Mouse (Mus musculus): ENCODE results near the gene Frmpd2. TPM values are rescaled to one million over a fixed set of nuclear protein-coding genes. Genes with fewer than 3 reads are reported as not detected.

The Frmpd2 gene
- polyA plus RNA-seq, 1 experiment from 2014 or later: 0.06 TPM

- no peak overlapping the region for H3K27ac ChIP-seq (replicated peaks)
These were observed 77.2 kb downstream of the Frmpd2 start for GRCm38 (mm10) chr14:33548650-33549049.

GRCm38 (mm10) chr14:33549856-33550255 is 78.4 kb downstream of the Frmpd2 start:
- Histone ChIP-seq H3K27me3 (no peaks in the 10 kb centered on the region), H3K4me2 (no peak overlapping the region), H3K4me3 (no peak overlapping the region), H3K9ac (no peak overlapping the region), H3K36me3 (no peaks in the 10 kb centered on the region), H3K27ac (replicated peaks) (peak overlapping the region; percentile 56), H3K4me1 (replicated peaks) (peaks cover 16% of the 10 kb centered on the region), H3K9me3 (no peaks in the 10 kb centered on the region)
- peak; percentile 89; the same call in 1 of the 2 replicates for ATAC-seq (ENCODE audit: low FRiP score, low read depth)
- WGBS: 28% methylated on average over 6 of the region's 6 CpGs

More at GRCm38 (mm10) chr14:33548650-33549049, 77.2 kb downstream of the Frmpd2 start:
- Histone ChIP-seq H3K36me3 (no peaks in the 10 kb centered on the region), H3K9me3 (no peaks in the 10 kb centered on the region), H3K4me2 (no peak overlapping the region), H3K4me1 (replicated peaks) (peaks cover 16% of the 10 kb centered on the region), H3K9ac (no peak overlapping the region), H3K4me3 (no peak overlapping the region), H3K27me3 (no peaks in the 10 kb centered on the region)
- WGBS: 74% methylated on average over 3 of the region's 3 CpGs
- no peak for ATAC-seq (ENCODE audit: low FRiP score, low read depth)

GRCm38 (mm10) chr14:33570737-33571136 is 99.2 kb downstream of the Frmpd2 start:
- Histone ChIP-seq H3K9me3 (no peaks in the 10 kb centered on the region), H3K27me3 (no peaks in the 10 kb centered on the region), H3K36me3 (no peaks in the 10 kb centered on the region), H3K4me3 (no peak overlapping the region), H3K9ac (no peak overlapping the region), H3K4me2 (no peak overlapping the region), H3K4me1 (replicated peaks) (peaks cover 6% of the 10 kb centered on the region; the same call in 1 of the 2 replicates), H3K27ac (replicated peaks) (no peak overlapping the region)
- WGBS: 20% methylated on average over 6 of the region's 6 CpGs
- ATAC-seq (ENCODE audit: low FRiP score, low read depth): no peak

- no peak overlapping the region for H3K9ac ChIP-seq
- H3K4me2 ChIP-seq: no peak overlapping the region
- no peak for ATAC-seq (ENCODE audit: low FRiP score, low read depth)
- 72% methylated on average over 3 of the region's 3 CpGs for WGBS
- H3K27ac ChIP-seq (replicated peaks): no peak overlapping the region
- peaks cover 6% of the 10 kb centered on the region; the same call in 1 of the 2 replicates for H3K4me1 ChIP-seq (replicated peaks)
- H3K36me3 ChIP-seq: no peaks in the 10 kb centered on the region
- H3K27me3 ChIP-seq: no peaks in the 10 kb centered on the region
- no peak overlapping the region for H3K4me3 ChIP-seq
- H3K9me3 ChIP-seq: no peaks in the 10 kb centered on the region
These were observed 102.1 kb downstream of the Frmpd2 start for GRCm38 (mm10) chr14:33573643-33574042.

GRCm38 (mm10) chr14:33579771-33580484 is 108.4 kb downstream of the Frmpd2 start:
- Histone ChIP-seq H3K4me3 (no peak overlapping the region), H3K27ac (replicated peaks) (no peak overlapping the region), H3K9ac (no peak overlapping the region), H3K36me3 (no peaks in the 10 kb centered on the region), H3K4me2 (no peak overlapping the region), H3K27me3 (no peaks in the 10 kb centered on the region), H3K9me3 (no peaks in the 10 kb centered on the region), H3K4me1 (replicated peaks) (no peaks in the 10 kb centered on the region)
- WGBS: 61% methylated on average over 7 of the region's 7 CpGs
- ATAC-seq (ENCODE audit: low FRiP score, low read depth): no peak

- no peak within 1 kb of the TSS for H3K4me2 ChIP-seq
- no peaks in the 10 kb centered on the region for H3K36me3 ChIP-seq
- H3K27ac ChIP-seq (replicated peaks): no peak within 1 kb of the TSS
- H3K9me3 ChIP-seq: no peaks in the 10 kb centered on the region
- 70% methylated on average over 14 of the region's 14 CpGs for WGBS
- ATAC-seq (ENCODE audit: low FRiP score, low read depth): no peak
- no peak within 1 kb of the TSS for H3K9ac ChIP-seq
- H3K4me1 ChIP-seq (replicated peaks): no peaks in the 10 kb centered on the region
- no peaks in the 10 kb centered on the region for H3K27me3 ChIP-seq
- no peak within 1 kb of the TSS for H3K4me3 ChIP-seq
These were observed 117.5 kb downstream of the Frmpd2 start, which contains the start of gene Ptpn20 for GRCm38 (mm10) chr14:33588951-33589350. TSS of gene Ptpn20 (plus strand) at chr14:33589207.

- Histone ChIP-seq H3K9me3 (no peaks in the 10 kb centered on the region), H3K27me3 (no peaks in the 10 kb centered on the region), H3K27ac (replicated peaks) (no peak overlapping the region), H3K36me3 (no peaks in the 10 kb centered on the region), H3K4me2 (no peak overlapping the region), H3K9ac (no peak overlapping the region), H3K4me3 (no peak overlapping the region), H3K4me1 (replicated peaks) (no peaks in the 10 kb centered on the region)
- ATAC-seq (ENCODE audit: low FRiP score, low read depth): no peak
- WGBS: 89% methylated on average over 9 of the region's 9 CpGs
These were observed 127.1 kb downstream of the Frmpd2 start for GRCm38 (mm10) chr14:33598376-33599130.

GRCm38 (mm10) chr14:33607431-33607830 is 135.9 kb downstream of the Frmpd2 start:
- Histone ChIP-seq H3K27ac (replicated peaks) (no peak overlapping the region), H3K9me3 (no peaks in the 10 kb centered on the region), H3K36me3 (no peaks in the 10 kb centered on the region), H3K4me3 (no peak overlapping the region), H3K9ac (no peak overlapping the region), H3K4me2 (no peak overlapping the region), H3K27me3 (no peaks in the 10 kb centered on the region), H3K4me1 (replicated peaks) (no peaks in the 10 kb centered on the region)
- WGBS: 94% methylated on average over 10 of the region's 10 CpGs
- no peak for ATAC-seq (ENCODE audit: low FRiP score, low read depth)

Other genes with a start within 250 kb of the Frmpd2 start
- gene Mapk8, start 24.5 kb upstream of the Frmpd2 start, polyA plus RNA-seq (2015; fragmentation: Nextera tagmentation; extraction: Ambion mirVana): 30.6 and 33.0 TPM in 2 replicates
- gene Ptpn20, start 117.5 kb downstream of the Frmpd2 start, polyA plus RNA-seq (2015; fragmentation: Nextera tagmentation; extraction: Ambion mirVana): 0.08 and 0.25 TPM in 2 replicates

All from hindbrain, embryonic 15.5 days (tissue).